Mouse (Mus musculus) liver, embryonic 16.5 days (tissue): ENCODE data around the gene 9030025P20Rik. TPM values are rescaled to one million over a fixed set of nuclear protein-coding genes. Genes with fewer than 3 reads are reported as not detected.
"Not testable (repeated sequence)": the region's sequence is repeated elsewhere in the genome, so short reads cannot be mapped to it uniquely, and the experiment has no call there.

Experiments used
- ATAC-seq: fragments of 200-750 bp; cut with Nextera tagmentation; 2 replicates; pipeline ENCODE4 v1.8.0; 2017; ENCODE audit warnings: low read depth, mild to moderate bottlenecking, moderate number of reproducible peaks, moderate library complexity
- H3K27ac ChIP-seq: fragments of 300-500 bp; sonication (generic); 2 replicates; pipeline ENCODE4 v1.5.1; 2014; ENCODE audit warnings: mild to moderate bottlenecking, low read length
- H3K27me3 ChIP-seq: fragments of 300-500 bp; sonication (generic); 2 replicates; pipeline ENCODE4 v1.6.1; 2014; ENCODE audit warnings: low read depth, low read length, mixed read lengths; ENCODE audit not compliant: control insufficient read depth, insufficient read depth
- H3K36me3 ChIP-seq: fragments of 300-500 bp; sonication (generic); 2 replicates; pipeline ENCODE4 v1.6.1; 2014; ENCODE audit warnings: mild to moderate bottlenecking; ENCODE audit not compliant: control insufficient read depth, insufficient read depth
- H3K4me1 ChIP-seq: fragments of 300-500 bp; sonication (generic); 2 replicates; pipeline ENCODE4 v1.6.1; 2014; ENCODE audit warnings: low read depth, low read length, mixed read lengths; ENCODE audit not compliant: control insufficient read depth
- H3K4me2 ChIP-seq: fragments of 300-500 bp; sonication (generic); 2 replicates; pipeline ENCODE4 v1.6.1; 2014; ENCODE audit warnings: low read depth, low read length, mixed read lengths
- H3K4me3 ChIP-seq: fragments of 300-500 bp; sonication (generic); 2 replicates; pipeline ENCODE4 v1.5.1; 2014; ENCODE audit warnings: low read depth, mild to moderate bottlenecking, low read length
- H3K9ac ChIP-seq: fragments of 300-500 bp; sonication (generic); 2 replicates; pipeline ENCODE4 v1.6.1; 2014; ENCODE audit warnings: low read depth, low read length
- H3K9me3 ChIP-seq: fragments of 300-500 bp; sonication (generic); replicated peaks from 2 replicates; pipeline ENCODE4 v1.6.1; 2016; ENCODE audit warnings: low read length; ENCODE audit not compliant: control insufficient read depth
- WGBS: fragments of 180-500 bp; shearing (Covaris S2); extraction: QIAGEN DNeasy Blood & Tissue Kit; methylation state at CpG from one replicate; pipeline ENCODE4 v1.1.7; 2014; ENCODE audit not compliant: insufficient replicate concordance; 5-methylcytosine and 5-hydroxymethylcytosine counted together
- polyA plus RNA-seq: library from polyadenylated mRNA; unstranded; fragments of >200 nt; fragmentation: Nextera tagmentation; extraction: Ambion mirVana; gene quantifications from 2 replicates; pipeline ENCODE4 v1.2.1, GENCODE M21; 2015

Gene 9030025P20Rik
- polyA plus RNA-seq: 3.5 and 3.6 TPM in 2 replicates

DNA sequence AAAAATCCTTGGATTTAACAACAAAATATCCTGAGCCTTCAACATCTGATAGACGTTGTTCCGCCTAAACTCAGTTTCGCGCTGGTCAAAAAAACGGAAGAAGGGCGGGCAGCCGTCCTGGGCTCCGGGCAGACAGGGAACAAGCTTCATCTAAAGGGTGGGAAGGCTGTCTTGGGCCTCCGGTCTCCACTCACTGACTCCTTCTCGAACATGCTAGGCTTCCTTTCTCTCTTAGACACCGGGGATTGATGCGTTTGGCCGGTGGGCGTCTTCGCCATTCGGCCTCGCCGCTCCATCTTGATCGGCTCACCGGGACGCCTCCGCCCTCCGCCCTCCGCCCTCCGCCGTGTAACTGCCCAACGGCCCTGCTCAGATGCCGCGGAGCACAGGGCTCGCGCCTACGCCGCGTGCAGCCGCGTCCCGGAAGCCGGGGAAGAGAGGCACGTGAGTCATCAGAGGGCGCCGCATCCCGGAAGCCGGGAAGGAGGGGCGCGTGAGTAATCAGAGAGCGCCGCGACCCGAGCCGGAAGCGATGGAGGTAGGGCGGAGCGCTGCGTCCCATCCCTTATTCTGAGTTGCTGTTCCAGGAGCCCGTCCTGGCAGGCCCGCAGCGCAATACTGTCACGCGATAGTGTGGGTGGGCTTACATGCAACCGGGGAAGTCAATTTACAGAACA lies at the start of gene 9030025P20Rik, which contains the start of gene Gm3417:
9030025P20Rik (plus strand) TSS at position 107 of the 677 bp plus-strand sequence.
Gm3417 (minus strand) TSS at position 429 of the 677 bp plus-strand sequence.
- H3K4me2 ChIP-seq: not testable (repeated sequence)
- no CpG with 5 or more reads among the region's 60 CpGs for WGBS

GRCm38 (mm10) chr17:14928631-14929030 lies 49.6 kb upstream of the 9030025P20Rik start:
- 66% methylated on average over 5 of the region's 5 CpGs for WGBS
- Histone ChIP-seq H3K27me3 (no peaks in the 10 kb centered on the region), H3K4me3 (no peak overlapping the region), H3K9me3 (no peaks in the 10 kb centered on the region), H3K4me2 (no peak overlapping the region), H3K36me3 (no peaks in the 10 kb centered on the region), H3K4me1 (no peaks in the 10 kb centered on the region), H3K27ac (no peak overlapping the region), H3K9ac (no peak overlapping the region)
- no peak for ATAC-seq

More for the DNA sequence above, at the start of gene 9030025P20Rik, which contains the start of gene Gm3417:
- H3K27me3 ChIP-seq, H3K4me3 ChIP-seq, H3K4me1 ChIP-seq, H3K9ac ChIP-seq, H3K27ac ChIP-seq, H3K9me3 ChIP-seq, H3K36me3 ChIP-seq: not testable (repeated sequence)
- ATAC-seq: peak; percentile 98

- ATAC-seq: no peak
- no peak overlapping the region for H3K4me3 ChIP-seq
- H3K9me3 ChIP-seq: no peaks in the 10 kb centered on the region
- H3K27ac ChIP-seq: no peak overlapping the region
- no peak overlapping the region for H3K4me2 ChIP-seq
- 22% methylated on average over 7 of the region's 7 CpGs for WGBS
- no peak overlapping the region for H3K9ac ChIP-seq
- H3K36me3 ChIP-seq: no peaks in the 10 kb centered on the region
- H3K4me1 ChIP-seq: no peaks in the 10 kb centered on the region
- H3K27me3 ChIP-seq: no peaks in the 10 kb centered on the region
Measured at GRCm38 (mm10) chr17:14930697-14931096, 47.6 kb upstream of the 9030025P20Rik start.

- Histone ChIP-seq H3K9ac (no peak overlapping the region), H3K4me1 (no peaks in the 10 kb centered on the region), H3K4me3 (no peak overlapping the region), H3K27me3 (no peaks in the 10 kb centered on the region), H3K36me3 (no peaks in the 10 kb centered on the region), H3K9me3 (no peaks in the 10 kb centered on the region), H3K27ac (no peak overlapping the region), H3K4me2 (no peak overlapping the region)
- 50% methylated on average over 5 of the region's 5 CpGs for WGBS
- no peak for ATAC-seq
Measured at GRCm38 (mm10) chr17:14931469-14931868, 46.8 kb upstream of the 9030025P20Rik start.

GRCm38 (mm10) chr17:14935280-14935679 lies 43.0 kb upstream of the 9030025P20Rik start:
- 73% methylated on average over 12 of the region's 14 CpGs for WGBS
- H3K9ac ChIP-seq, H3K9me3 ChIP-seq, H3K36me3 ChIP-seq, H3K27me3 ChIP-seq, H3K4me2 ChIP-seq, H3K4me3 ChIP-seq, H3K4me1 ChIP-seq, H3K27ac ChIP-seq, ATAC-seq: not testable (repeated sequence)

GRCm38 (mm10) chr17:14935841-14936605 lies 42.2 kb upstream of the 9030025P20Rik start:
- ATAC-seq: no peak

DNA sequence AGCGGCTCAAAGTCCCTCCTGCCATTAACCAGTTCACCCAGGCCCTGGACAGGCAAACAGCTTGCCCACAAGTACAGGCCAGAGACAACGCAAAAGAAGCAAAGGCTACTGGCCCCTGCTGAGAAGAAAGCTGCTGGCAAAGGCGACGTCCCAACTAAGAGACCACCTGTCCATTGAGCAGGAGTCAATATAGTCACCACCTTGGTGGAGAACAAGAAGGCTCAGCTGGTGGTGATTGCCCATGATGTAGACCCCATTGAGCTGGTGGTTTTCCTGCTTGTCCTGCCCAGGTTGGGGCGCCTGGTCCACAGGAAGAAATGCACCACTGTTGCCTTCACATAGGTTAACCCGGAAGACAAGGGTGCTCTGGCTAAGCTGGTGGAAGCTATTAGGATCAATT lies 36.1 kb upstream of the 9030025P20Rik start:
- H3K27ac ChIP-seq, H3K9ac ChIP-seq, H3K27me3 ChIP-seq, ATAC-seq, H3K9me3 ChIP-seq: not testable (repeated sequence)
- Histone ChIP-seq H3K4me3 (peak overlapping the region; percentile 72; the same call in 1 of the 2 replicates), H3K4me2 (peak overlapping the region; percentile 93), H3K36me3 (peaks cover 11% of the 10 kb centered on the region), H3K4me1 (peaks cover 16% of the 10 kb centered on the region)
- 52% methylated on average over 6 of the region's 6 CpGs for WGBS

More at GRCm38 (mm10) chr17:14935841-14936605, 42.2 kb upstream of the 9030025P20Rik start:
- no peaks in the 10 kb centered on the region for H3K4me1 ChIP-seq
- H3K36me3 ChIP-seq: no peaks in the 10 kb centered on the region
- no peaks in the 10 kb centered on the region for H3K9me3 ChIP-seq
- no peak overlapping the region for H3K9ac ChIP-seq
- no peak overlapping the region for H3K27ac ChIP-seq
- H3K4me3 ChIP-seq: no peak overlapping the region
- H3K27me3 ChIP-seq: no peaks in the 10 kb centered on the region
- H3K4me2 ChIP-seq: no peak overlapping the region
- WGBS: 58% methylated on average over 5 of the region's 5 CpGs

GRCm38 (mm10) chr17:14943009-14943728 lies 35.1 kb upstream of the 9030025P20Rik start, which contains the start of the genes Wdr27 and 1600012H06Rik:
Wdr27 (minus strand) TSS chr17:14943158.
1600012H06Rik (plus strand) TSS chr17:14943184.
- Histone ChIP-seq H3K9me3 (no peaks in the 10 kb centered on the region), H3K36me3 (peaks cover 13% of the 10 kb centered on the region), H3K9ac (peak within 1 kb of the TSS; percentile 77), H3K27me3 (no peaks in the 10 kb centered on the region), H3K27ac (peak within 1 kb of the TSS; percentile 80), H3K4me1 (peaks cover 16% of the 10 kb centered on the region), H3K4me2 (peak within 1 kb of the TSS; percentile 93), H3K4me3 (peak within 1 kb of the TSS; percentile 72)
- WGBS: under 1% methylated on average over 54 of the region's 54 CpGs
- peak; percentile 98 for ATAC-seq
